Comparison of ENCODE assay signal across 9 mouse cellular contexts in the genomic region with DNA sequence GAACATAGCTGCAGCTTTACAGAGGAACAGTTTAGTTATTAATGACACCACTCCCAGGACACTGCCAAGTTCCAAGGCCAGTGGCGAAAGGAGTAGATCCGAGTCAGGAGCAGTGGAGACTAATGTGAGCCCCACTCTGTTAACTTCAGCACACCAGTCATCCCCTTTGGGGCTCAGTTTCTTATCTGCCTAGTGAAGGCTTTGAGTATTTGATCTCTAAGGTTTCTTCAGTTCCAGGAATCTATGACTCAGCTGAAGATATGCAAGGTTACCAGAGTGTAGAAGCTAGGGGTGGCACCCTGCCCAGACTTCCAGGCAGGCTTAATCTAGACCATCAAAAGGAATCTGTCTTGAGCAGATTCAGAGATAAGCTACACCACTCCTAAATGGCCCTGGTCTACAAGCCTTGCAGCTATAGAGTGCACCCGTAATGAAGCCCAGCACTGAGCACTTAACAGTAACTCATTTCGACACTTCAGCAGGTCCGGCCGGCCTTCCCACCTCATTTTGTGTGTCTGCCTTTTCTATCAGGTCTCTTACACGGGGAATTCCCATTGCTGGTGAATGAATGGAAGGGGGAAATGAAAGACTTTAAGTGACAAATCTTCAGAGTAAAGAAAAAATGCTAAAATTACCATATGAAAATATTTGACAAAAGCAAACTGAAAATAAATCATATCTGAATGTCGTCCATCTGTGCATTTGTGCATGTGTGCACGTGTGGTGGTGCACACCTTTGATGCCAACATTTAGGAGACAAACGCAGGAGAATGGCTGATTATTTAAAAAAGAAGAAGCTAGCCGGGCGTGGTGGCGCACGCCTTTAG. TPM values are rescaled to one million over a fixed set of nuclear protein-coding genes. Genes with fewer than 3 reads are reported as not detected.
DNase-seq lines count a peak whose midpoint lies in the region; ATAC-seq lines count a peak whose summit lies in the region.
"Had no signal": no experiment of that assay in that cellular context is flagged by ENCODE, and none has a peak within 500 bp of the region (broad histone marks: within the 10 kb centered on the region; RNA-seq: fewer than 3 reads in every experiment).

No protein-coding gene starts in this region.

- DNase-seq in ovary, postnatal 36 days (ENCODE audit: low spot score) = peak; percentile 54
- no peak for DNase-seq in ovary, postnatal 10 days (ENCODE audit: low spot score)
- peak; percentile 83 for DNase-seq in adrenal gland, postnatal 10 days
- peak; percentile 82 for DNase-seq in kidney, adult 18-20 months
- DNase-seq in spleen, postnatal 10 days (ENCODE audit: low spot score in 2 of 2) = no peak
- no peak for DNase-seq in midbrain, embryonic 10.5 days (ENCODE audit: low spot score)
- DNase-seq in layer of hippocampus, adult 9-11 months = no peak

- no peak overlapping the region for H3K9ac ChIP-seq in lung, embryonic 16.5 days (ENCODE audit: low read length)

- peak overlapping the region; percentile 74 for H3K27ac ChIP-seq in lung, embryonic 16.5 days (ENCODE audit: low read length)
- H3K27ac ChIP-seq in midbrain, embryonic 10.5 days (replicated peaks) = no peak overlapping the region

- no peak overlapping the region for H3K4me2 ChIP-seq in lung, embryonic 16.5 days (ENCODE audit: low read depth, low read length)

- no peaks in the 10 kb centered on the region for H3K27me3 ChIP-seq in lung, embryonic 16.5 days (ENCODE audit: control insufficient read depth, insufficient read depth, low read depth, low read length)
- no peaks in the 10 kb centered on the region for H3K27me3 ChIP-seq in midbrain, embryonic 10.5 days (ENCODE audit: low read depth, poor library complexity, severe bottlenecking)
- H3K27me3 ChIP-seq: megakaryocyte, embryonic 14.5 days had no signal

- H3K4me3 ChIP-seq in lung, embryonic 16.5 days (ENCODE audit: low read length) = no peak overlapping the region
- no peak overlapping the region for H3K4me3 ChIP-seq in midbrain, embryonic 10.5 days
- H3K4me3 ChIP-seq: megakaryocyte, embryonic 14.5 days had no signal

- H3K36me3 ChIP-seq in lung, embryonic 16.5 days (ENCODE audit: control insufficient read depth, insufficient read depth, low read length) = no peaks in the 10 kb centered on the region
- H3K36me3 ChIP-seq in midbrain, embryonic 10.5 days = no peaks in the 10 kb centered on the region

- 57% methylated on average over 14 of the region's 14 CpGs for WGBS in lung, embryonic 16.5 days
- WGBS in midbrain, embryonic 10.5 days = 93% methylated on average over 14 of the region's 14 CpGs

- peak; percentile 92 for ATAC-seq in lung, embryonic 16.5 days (ENCODE audit: low read depth)

- H3K4me1 ChIP-seq in lung, embryonic 16.5 days (replicated peaks; ENCODE audit: control insufficient read depth, insufficient read depth, low read length) = peaks cover 9% of the 10 kb centered on the region
- H3K4me1 ChIP-seq in midbrain, embryonic 10.5 days = no peaks in the 10 kb centered on the region

- no peaks in the 10 kb centered on the region for H3K9me3 ChIP-seq in lung, embryonic 16.5 days (ENCODE audit: control insufficient read depth, low read length)
- H3K9me3 ChIP-seq in midbrain, embryonic 10.5 days (replicated peaks) = no peaks in the 10 kb centered on the region
- H3K9me3 ChIP-seq: megakaryocyte, embryonic 14.5 days had no signal

RNA-seq across cellular contexts. Expression of a gene that starts 21.0 kb away (rescaled TPM):
- 10 to 100 TPM; 80.8 to 85.7 TPM for total RNA-seq in adrenal gland, postnatal 10 days (2021)
- polyA plus RNA-seq in lung, embryonic 16.5 days (2015; fragmentation: Nextera tagmentation; extraction: Ambion mirVana) = 60.9 and 61.9 TPM in 2 replicates
- polyA plus RNA-seq in midbrain, embryonic 10.5 days (2016; fragmentation: Nextera tagmentation; extraction: Ambion mirVana) = 35.8 and 38.7 TPM in 2 replicates

RNA-seq across cellular contexts. Expression of a gene that starts 28.2 kb away (rescaled TPM):
- total RNA-seq in adrenal gland, postnatal 10 days (2021) = 10 to 100 TPM; 85.5 to 94.1 TPM
- 188 and 192 TPM in 2 replicates for polyA plus RNA-seq in lung, embryonic 16.5 days (2015; fragmentation: Nextera tagmentation; extraction: Ambion mirVana)
- polyA plus RNA-seq in midbrain, embryonic 10.5 days (2016; fragmentation: Nextera tagmentation; extraction: Ambion mirVana) = 217 and 243 TPM in 2 replicates

RNA-seq across cellular contexts. Expression of a gene that starts 28.3 kb away (rescaled TPM):
- total RNA-seq in adrenal gland, postnatal 10 days (2021) = 100 to 1,000 TPM; 452 to 487 TPM
- polyA plus RNA-seq in lung, embryonic 16.5 days (2015; fragmentation: Nextera tagmentation; extraction: Ambion mirVana) = 254 and 278 TPM in 2 replicates
- polyA plus RNA-seq in midbrain, embryonic 10.5 days (2016; fragmentation: Nextera tagmentation; extraction: Ambion mirVana) = 401 and 471 TPM in 2 replicates

RNA-seq across cellular contexts. Expression of a gene that starts 47.9 kb away (rescaled TPM):
- 1 to 10 TPM; 2.5 to 4.2 TPM for total RNA-seq in adrenal gland, postnatal 10 days (2021)
- 0.08 TPM in 1 of 2 replicates, not detected in the other for polyA plus RNA-seq in lung, embryonic 16.5 days (2015; fragmentation: Nextera tagmentation; extraction: Ambion mirVana)
- 0.11 TPM in 1 of 2 replicates, not detected in the other for polyA plus RNA-seq in midbrain, embryonic 10.5 days (2016; fragmentation: Nextera tagmentation; extraction: Ambion mirVana)

RNA-seq across cellular contexts. Expression of a gene that starts 54.7 kb away (rescaled TPM):
- 10 to 100 TPM; 13.0 to 13.5 TPM for total RNA-seq in adrenal gland, postnatal 10 days (2021)
- 21.3 and 27.3 TPM in 2 replicates for polyA plus RNA-seq in lung, embryonic 16.5 days (2015; fragmentation: Nextera tagmentation; extraction: Ambion mirVana)
- 6.1 and 7.2 TPM in 2 replicates for polyA plus RNA-seq in midbrain, embryonic 10.5 days (2016; fragmentation: Nextera tagmentation; extraction: Ambion mirVana)

Comparison
In these comparisons a context has a peak if more than half of its experiments do, and no peak if none do; other contexts are left out.
1. DNase-seq: peak in ovary, postnatal 36 days (single experiment), adrenal gland, postnatal 10 days (single experiment) and kidney, adult 18-20 months (single experiment); none in ovary, postnatal 10 days (single experiment), spleen, postnatal 10 days (0 of 2), midbrain, embryonic 10.5 days (single experiment) and layer of hippocampus, adult 9-11 months (single experiment).